Mouse (Mus musculus): ENCODE measurements around the gene Mff. TPM values are rescaled to one million over a fixed set of nuclear protein-coding genes. Genes with fewer than 3 reads are reported as not detected.

Gene Mff
- total RNA-seq, 1 experiment from 2014 or later = 127 TPM

DNA sequence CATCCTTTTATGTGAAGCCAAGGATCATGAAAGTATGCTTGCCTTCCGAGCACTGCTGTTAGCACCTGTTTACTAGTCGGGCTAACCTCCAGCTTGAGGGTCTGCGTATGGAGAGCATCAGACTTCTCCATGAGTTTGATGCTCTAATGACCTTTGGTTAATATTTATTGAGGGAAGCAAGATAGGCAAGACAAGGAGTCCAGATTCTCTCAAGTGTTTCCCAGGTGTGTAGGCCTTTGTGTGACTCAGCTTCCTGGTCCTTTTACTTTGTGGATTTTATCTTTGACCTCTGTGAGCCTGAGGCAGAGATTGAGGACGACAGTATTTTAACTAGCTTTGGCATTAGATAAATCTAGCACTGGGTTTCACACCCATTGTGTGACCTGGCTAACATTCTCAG lies 42.0 kb downstream of the Mff start:
- ATAC-seq (ENCODE audit: extremely low read depth, insufficient number of reproducible peaks, low FRiP score, poor library complexity, severe bottlenecking) = no peak

- no peak for ATAC-seq (ENCODE audit: extremely low read depth, insufficient number of reproducible peaks, low FRiP score, poor library complexity, severe bottlenecking)
Measured at GRCm38 (mm10) chr1:82768269-82768668, 43.6 kb downstream of the Mff start, which contains the start of gene Tm4sf20. Gene Tm4sf20 (minus strand): TSS chr1:82768461.

DNA sequence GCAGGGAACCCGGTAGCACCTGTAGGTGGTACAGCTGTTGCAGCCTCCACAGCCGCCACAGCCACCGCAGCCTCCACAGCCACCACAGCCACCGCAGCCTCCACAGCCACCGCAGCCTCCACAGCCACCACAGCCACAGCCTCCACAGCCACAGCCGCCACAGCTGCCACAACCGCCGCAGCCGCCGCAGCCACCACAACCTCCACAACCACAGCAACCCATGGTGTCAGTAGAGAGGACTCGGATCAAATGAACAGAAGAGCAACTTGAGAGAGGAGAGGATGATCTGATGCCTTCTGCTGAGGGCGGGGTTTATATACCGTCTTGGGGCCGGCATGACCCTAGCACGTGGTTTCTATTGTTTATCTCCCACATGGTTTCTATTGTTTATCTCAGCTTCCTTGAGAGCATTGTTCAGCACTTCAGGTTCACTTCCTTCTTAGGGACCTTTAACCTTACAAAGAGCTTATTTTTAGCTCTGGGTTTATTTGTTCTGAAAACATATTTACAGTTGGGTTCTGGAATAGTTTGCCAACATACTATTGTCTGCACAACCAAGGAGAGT lies 46.4 kb downstream of the Mff start, which contains the start of gene Gm47791:
Gene Gm47791, minus strand, starts transcription at position 222 of the 565 bp plus-strand sequence.
- no peak for ATAC-seq (ENCODE audit: extremely low read depth, insufficient number of reproducible peaks, low FRiP score, poor library complexity, severe bottlenecking)

DNA sequence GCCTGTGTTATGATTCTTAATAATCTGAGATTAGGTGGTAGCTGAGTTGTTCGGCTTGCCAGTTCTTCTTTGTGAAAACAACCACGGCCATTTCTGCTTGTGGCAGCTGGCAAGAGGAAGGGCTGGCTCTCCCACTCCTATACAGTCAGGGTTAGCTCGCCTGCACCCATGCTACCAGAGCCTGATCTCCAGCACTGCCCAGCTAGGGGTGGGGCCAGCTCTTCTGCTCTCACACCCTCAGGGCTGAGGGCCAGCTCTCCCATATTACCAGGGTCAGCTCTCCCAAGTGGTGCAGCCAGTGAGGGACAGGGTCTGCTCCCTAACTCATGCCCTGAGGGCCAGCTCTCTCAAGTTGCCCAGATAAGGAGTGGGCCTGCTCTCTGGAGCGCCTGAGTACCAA lies 47.7 kb downstream of the Mff start:
- no peak for ATAC-seq (ENCODE audit: extremely low read depth, insufficient number of reproducible peaks, low FRiP score, poor library complexity, severe bottlenecking)

DNA sequence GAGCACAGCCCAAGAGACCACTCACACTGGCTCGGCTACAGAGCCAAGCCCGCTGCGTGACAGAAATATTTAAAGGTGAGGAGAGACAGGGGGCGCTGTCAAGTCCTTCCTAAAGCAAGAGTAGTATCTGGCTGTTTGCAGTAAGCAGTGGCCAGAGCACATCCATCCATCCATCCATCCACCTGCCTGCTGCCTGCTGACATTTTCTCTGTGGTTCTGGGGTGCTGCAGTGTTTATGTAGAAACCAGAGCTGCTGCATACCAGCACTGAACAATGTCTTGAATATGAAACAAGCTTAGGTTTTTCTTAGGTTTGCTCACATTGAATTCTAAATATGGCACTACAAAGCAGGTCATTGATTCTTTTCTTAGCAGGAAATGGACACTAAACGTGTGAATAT lies 48.5 kb downstream of the Mff start:
- no peak for ATAC-seq (ENCODE audit: extremely low read depth, insufficient number of reproducible peaks, low FRiP score, poor library complexity, severe bottlenecking)

GRCm38 (mm10) chr1:82775293-82775692 lies 50.6 kb downstream of the Mff start:
- ATAC-seq (ENCODE audit: extremely low read depth, insufficient number of reproducible peaks, low FRiP score, poor library complexity, severe bottlenecking) = no peak

- ATAC-seq (ENCODE audit: extremely low read depth, insufficient number of reproducible peaks, low FRiP score, poor library complexity, severe bottlenecking) = no peak
Measured at GRCm38 (mm10) chr1:82779388-82779966, 54.8 kb downstream of the Mff start.

DNA sequence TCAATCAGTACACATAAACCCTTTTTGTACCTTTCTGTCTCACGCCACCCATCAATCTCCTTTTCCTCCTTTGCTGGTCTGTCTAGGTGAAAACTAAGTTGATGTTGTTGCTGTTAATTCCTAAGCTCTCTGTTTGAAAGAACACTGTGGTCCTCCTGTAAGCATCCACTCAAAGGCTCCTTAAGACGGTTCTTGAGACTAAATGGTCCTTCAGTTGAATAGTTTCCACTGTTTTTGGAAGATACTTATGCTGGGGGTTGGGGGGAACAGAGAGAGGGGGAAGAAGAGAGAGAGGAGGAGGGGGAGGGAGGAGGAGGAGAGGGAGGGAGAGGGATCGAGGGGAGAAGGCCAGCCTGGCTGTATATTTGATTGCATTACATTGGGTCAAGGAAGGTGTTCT lies 58.9 kb downstream of the Mff start:
- ATAC-seq (ENCODE audit: extremely low read depth, insufficient number of reproducible peaks, low FRiP score, poor library complexity, severe bottlenecking) = no peak

DNA sequence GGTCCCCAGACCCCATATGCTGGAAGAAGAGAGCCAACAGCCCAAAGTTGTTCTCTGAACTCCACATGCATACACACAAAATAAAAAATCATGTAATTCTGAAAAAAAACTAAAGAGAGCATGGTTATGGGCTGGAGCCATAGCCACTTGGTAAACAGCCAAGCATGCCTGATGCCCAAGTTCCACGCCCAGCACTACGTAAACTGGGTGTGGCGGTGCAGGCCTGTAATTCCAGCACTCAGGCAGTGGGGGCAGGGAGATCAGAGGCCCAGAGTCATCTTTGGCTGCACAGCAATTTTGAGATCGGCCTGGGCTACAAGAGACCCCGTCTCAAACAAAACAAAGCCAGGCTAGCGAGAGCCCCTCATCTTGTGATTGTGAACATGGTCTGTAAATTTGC lies 60.9 kb downstream of the Mff start:
- ATAC-seq (ENCODE audit: extremely low read depth, insufficient number of reproducible peaks, low FRiP score, poor library complexity, severe bottlenecking) = no peak

DNA sequence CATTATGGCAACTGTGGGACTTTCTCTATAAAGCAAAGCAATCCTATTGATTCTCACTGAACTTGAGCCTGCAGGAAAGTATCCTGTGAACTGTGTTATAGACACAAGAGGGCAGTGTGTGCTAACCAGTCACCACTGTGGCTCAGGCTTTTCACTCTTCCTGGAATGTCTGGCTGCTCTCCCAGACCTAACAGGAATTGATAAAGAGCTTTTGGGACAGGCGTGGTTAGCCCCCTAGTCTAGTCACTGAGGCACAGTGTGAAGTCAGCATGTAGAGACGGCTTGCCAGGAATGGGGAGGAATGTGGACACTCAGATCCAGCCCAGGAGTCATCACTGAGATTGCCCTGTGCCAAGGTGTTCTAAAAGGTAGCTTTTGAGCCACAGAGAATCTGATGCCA lies 62.7 kb downstream of the Mff start:
- peak; percentile 75 for ATAC-seq (ENCODE audit: extremely low read depth, insufficient number of reproducible peaks, low FRiP score, poor library complexity, severe bottlenecking)

- ATAC-seq (ENCODE audit: extremely low read depth, insufficient number of reproducible peaks, low FRiP score, poor library complexity, severe bottlenecking) = no peak
Measured at GRCm38 (mm10) chr1:82788070-82788469, 63.4 kb downstream of the Mff start.

DNA sequence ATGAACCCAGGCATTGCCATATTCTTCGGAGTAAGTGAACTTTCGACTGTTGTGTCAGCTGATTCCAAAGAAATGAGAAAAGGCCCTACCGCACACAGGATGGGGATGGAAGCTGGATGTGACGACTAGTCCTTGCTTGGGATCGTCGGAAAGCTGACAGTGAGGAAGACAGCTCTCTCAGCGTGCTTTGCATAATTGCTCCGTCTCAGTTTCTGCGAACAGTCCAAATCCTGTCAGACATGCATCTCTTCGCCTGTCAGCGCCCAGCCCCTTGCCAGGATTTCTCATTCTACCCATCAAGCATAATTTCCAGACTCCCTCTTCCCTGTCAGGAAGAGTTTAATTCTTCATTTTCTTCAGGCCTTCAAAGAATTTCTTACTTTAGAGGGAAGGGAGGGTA lies 66.4 kb downstream of the Mff start:
- no peak for ATAC-seq (ENCODE audit: extremely low read depth, insufficient number of reproducible peaks, low FRiP score, poor library complexity, severe bottlenecking)

- no peak for ATAC-seq (ENCODE audit: extremely low read depth, insufficient number of reproducible peaks, low FRiP score, poor library complexity, severe bottlenecking)
Measured at GRCm38 (mm10) chr1:82792238-82792637, 67.5 kb downstream of the Mff start.

GRCm38 (mm10) chr1:82793110-82793509 lies 68.4 kb downstream of the Mff start:
- ATAC-seq (ENCODE audit: extremely low read depth, insufficient number of reproducible peaks, low FRiP score, poor library complexity, severe bottlenecking) = no peak

GRCm38 (mm10) chr1:82793986-82794385 lies 69.3 kb downstream of the Mff start:
- no peak for ATAC-seq (ENCODE audit: extremely low read depth, insufficient number of reproducible peaks, low FRiP score, poor library complexity, severe bottlenecking)

DNA sequence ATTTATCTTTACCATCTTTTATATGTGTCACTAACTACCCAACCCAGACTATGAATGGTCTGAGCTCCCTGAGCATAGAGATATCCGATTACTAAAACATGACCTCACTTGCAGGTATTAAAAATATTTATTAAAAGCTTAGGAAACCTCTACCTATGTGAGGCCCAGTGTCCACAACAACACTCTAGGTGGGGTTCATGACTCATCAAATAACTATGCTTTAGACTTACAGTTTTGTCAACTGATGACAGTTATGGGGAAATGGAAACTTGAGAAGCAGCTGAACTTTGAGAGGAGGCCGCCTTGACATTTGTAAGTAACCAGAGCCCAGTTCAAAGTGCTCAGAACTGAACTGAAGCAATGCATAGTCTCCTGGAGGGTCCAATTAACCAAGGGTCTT lies 70.5 kb downstream of the Mff start:
- no peak for ATAC-seq (ENCODE audit: extremely low read depth, insufficient number of reproducible peaks, low FRiP score, poor library complexity, severe bottlenecking)

DNA sequence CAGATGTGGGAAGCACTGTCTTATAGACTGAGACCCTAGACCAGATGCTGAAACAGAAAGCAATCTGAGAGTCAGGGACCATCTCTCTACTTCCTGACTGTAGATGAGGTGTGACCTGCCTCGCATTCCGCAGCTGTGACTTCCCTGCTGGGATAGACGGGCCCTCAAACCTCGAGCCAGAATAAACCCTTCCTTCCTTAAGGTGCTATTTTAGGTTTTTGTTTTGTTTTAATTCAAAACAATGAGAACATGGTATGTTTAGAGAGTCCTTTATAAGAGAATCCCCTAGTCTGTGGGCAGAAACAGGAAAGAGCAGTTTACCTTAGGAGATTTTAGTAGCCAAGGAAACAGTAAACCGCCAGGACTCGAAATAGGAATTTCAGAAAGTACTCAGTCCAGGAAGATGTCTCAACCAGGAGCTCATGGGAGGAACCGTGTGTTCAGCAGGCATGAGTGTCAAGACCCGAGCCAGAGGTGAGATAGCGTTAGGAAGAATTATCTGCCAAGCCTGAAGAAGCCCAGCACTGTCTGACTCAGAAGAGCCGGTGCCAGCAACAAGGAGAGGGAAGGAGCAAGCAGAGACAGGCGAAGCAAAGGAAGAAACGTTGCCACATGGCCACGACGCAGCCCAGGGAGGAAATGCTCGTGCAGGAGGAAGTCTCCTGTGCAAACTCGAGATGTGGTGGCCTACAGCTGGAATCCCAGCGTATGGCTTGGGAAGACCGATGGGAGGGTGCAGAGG lies 71.2 kb downstream of the Mff start:
- ATAC-seq (ENCODE audit: extremely low read depth, insufficient number of reproducible peaks, low FRiP score, poor library complexity, severe bottlenecking) = no peak

DNA sequence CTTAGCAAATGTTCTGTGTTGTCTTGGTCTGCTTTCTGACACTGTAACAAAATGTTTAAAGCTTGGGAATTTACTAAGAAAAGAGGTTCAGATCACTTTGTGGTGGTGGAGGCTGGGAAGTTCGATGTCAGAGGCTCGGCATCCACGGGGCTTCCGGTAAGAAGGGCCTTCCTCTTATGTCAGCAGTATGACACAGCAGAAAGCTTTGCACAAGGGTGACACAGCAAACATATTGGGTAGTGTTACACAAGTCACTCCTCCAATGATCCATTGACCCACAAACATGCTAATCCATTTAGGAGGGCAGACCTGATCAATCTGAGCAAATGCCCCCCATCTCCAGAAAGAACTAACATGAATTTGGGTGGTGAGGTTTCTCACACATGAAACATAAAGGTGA lies 72.4 kb downstream of the Mff start:
- ATAC-seq (ENCODE audit: extremely low read depth, insufficient number of reproducible peaks, low FRiP score, poor library complexity, severe bottlenecking) = peak; percentile 47; the same call in 1 of the 2 replicates

DNA sequence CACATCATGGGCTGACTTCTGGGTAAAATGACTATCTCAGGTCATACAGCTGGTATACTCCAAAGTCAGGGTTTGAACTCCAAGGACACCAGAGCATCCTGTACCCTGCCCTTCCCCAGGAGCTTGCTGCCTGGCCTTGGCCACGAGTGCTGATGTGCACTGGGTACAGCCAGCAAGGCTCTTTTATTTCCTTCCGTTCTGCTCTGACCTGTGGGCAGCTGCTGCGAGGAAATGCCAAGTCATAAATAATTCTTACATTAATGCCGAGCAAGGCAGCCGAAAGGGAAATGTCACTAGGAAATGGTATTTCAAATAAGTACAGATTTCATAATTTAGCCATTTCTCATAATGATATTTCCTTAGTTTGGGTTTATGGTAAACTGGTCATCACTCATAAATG lies 73.6 kb downstream of the Mff start:
- no peak for ATAC-seq (ENCODE audit: extremely low read depth, insufficient number of reproducible peaks, low FRiP score, poor library complexity, severe bottlenecking)

DNA sequence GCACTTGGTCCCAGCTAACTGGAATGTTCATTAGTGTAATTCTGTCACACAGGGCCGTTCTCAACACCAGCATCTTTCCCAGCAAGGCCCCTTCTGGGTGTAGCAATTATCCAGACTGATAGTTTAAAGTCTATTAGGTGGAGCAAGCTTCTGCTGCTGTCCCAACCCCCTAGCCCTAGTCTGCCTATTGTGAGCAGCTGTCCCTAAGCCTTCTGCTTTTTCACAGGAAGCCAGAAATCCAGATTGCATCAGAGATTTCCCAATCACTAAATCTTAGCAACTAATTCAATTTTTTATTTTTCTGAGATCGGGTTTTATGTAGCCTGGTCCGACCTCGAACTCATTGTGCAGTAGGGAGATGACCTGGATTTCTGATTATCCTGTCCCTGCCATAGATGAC lies 74.2 kb downstream of the Mff start:
- ATAC-seq (ENCODE audit: extremely low read depth, insufficient number of reproducible peaks, low FRiP score, poor library complexity, severe bottlenecking) = no peak
